Mouse (Mus musculus) limb, embryonic 12.5 days (tissue): ENCODE measurements around the gene Krt26. TPM values are rescaled to one million over a fixed set of nuclear protein-coding genes. Genes with fewer than 3 reads are reported as not detected.

ENCODE experiments used
- ATAC-seq: fragments of 200-750 bp; cut with Nextera tagmentation; 2 replicates; pipeline ENCODE4 v1.8.0; 2017; ENCODE audit warnings: low read depth, moderate TSS enrichment; ENCODE audit not compliant: insufficient number of reproducible peaks, insufficient read depth, low FRiP score, low TSS enrichment
- H3K27ac ChIP-seq: fragments of 300-500 bp; sonication (generic); 2 replicates; pipeline ENCODE4 v1.5.1; 2016; ENCODE audit warnings: mild to moderate bottlenecking, moderate library complexity
- H3K27me3 ChIP-seq: fragments of 300-500 bp; sonication (generic); 2 replicates; pipeline ENCODE4 v1.6.1; 2016; ENCODE audit warnings: mild to moderate bottlenecking, moderate library complexity
- H3K36me3 ChIP-seq: fragments of 300-500 bp; sonication (generic); 2 replicates; pipeline ENCODE4 v1.6.1; 2016; ENCODE audit warnings: mild to moderate bottlenecking, moderate library complexity
- H3K4me1 ChIP-seq: fragments of 300-500 bp; sonication (generic); replicated peaks from 2 replicates; pipeline ENCODE4 v1.6.1; 2016
- H3K4me2 ChIP-seq: fragments of 300-500 bp; sonication (generic); 2 replicates; pipeline ENCODE4 v1.6.1; 2016; ENCODE audit warnings: mild to moderate bottlenecking, moderate library complexity
- H3K4me3 ChIP-seq: fragments of 300-500 bp; sonication (generic); replicated peaks from 2 replicates; pipeline ENCODE4 v1.5.1; 2016; ENCODE audit warnings: mild to moderate bottlenecking
- H3K9ac ChIP-seq: fragments of 300-500 bp; sonication (generic); replicated peaks from 2 replicates; pipeline ENCODE4 v1.6.1; 2016; ENCODE audit warnings: mild to moderate bottlenecking, moderate library complexity
- H3K9me3 ChIP-seq: fragments of 300-500 bp; sonication (generic); 2 replicates; pipeline ENCODE4 v1.6.1; 2016; ENCODE audit warnings: mild to moderate bottlenecking, moderate library complexity
- WGBS: fragments of 180-500 bp; shearing (Covaris S2); methylation state at CpG from one replicate; pipeline ENCODE4 v1.1.7; 2016; 5-methylcytosine and 5-hydroxymethylcytosine counted together
- polyA plus RNA-seq: library from polyadenylated mRNA; unstranded; fragments of >200 nt; fragmentation: Nextera tagmentation; extraction: Ambion mirVana; gene quantifications from 2 replicates; pipeline ENCODE4 v1.2.1, GENCODE M21; 2016

Gene Krt26
- polyA plus RNA-seq, 1 experiment from 2014 or later: not detected

DNA sequence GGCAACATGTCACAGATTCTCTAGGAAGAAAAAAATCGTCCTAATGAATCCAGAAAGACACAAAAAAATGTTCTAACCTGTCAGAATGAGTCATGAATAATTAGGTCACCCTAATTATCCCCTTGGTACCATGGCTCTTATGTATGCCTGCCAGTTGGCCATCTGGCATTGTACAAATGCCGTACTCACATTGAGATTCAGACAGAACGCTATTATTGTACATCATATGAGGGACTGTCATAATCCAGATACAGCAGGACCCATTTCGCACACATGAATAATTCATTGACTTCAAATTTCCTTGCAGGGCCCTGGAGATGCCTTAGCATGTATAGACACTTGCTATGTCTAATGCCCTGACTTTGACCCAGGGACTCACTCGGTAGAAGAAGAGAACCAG is 53.8 kb downstream of the Krt26 start:
- Histone ChIP-seq H3K9me3 (no peaks in the 10 kb centered on the region), H3K4me1 (peaks cover 5% of the 10 kb centered on the region), H3K27me3 (peaks cover 3% of the 10 kb centered on the region; the same call in 1 of the 2 replicates), H3K36me3 (no peaks in the 10 kb centered on the region), H3K4me2 (no peak overlapping the region), H3K4me3 (no peak overlapping the region), H3K9ac (no peak overlapping the region), H3K27ac (no peak overlapping the region)
- no peak for ATAC-seq
- 84% methylated on average over 5 of the region's 5 CpGs for WGBS

DNA sequence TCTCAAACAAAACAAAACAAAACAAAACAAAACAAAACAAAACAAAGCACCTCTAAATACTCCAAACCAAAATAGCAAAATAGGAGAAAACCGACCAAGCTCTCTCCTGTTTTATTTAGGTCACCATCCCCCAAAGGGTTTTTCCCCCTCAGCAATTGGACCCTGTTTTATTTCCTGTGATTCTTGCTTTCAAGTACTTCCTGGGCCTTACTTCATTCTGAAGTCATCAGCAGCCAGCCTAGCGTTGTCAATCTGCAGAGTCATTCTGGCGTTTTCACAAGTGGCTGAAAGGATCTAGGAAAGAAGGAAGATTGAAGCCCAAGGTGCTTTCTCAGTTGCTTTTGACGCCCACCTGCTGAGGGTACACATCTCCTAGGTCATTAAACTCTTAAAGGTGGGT is 54.4 kb downstream of the Krt26 start:
- WGBS: 52% methylated on average over 4 of the region's 4 CpGs

DNA sequence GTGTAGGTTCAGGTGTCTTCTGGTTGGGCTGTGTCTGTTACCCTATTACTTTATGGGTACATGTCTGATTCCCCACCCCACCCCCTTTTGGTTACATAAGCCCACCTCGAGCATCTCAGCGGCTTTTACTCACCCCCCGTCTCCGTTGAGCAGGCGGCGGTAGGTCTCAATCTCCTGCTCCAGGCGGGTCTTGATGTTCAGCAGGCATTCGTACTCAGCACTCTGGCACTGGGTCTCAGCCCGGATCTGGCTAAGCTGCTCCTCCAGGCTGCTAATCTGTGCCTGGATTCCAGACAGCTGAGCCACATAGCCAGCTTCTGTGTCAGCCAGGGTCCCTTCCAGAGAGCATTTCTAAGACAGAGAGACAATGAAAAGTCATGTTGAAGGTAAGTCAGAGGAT is 56.6 kb downstream of the Krt26 start:
- no peak overlapping the region for H3K4me2 ChIP-seq
- peaks cover 13% of the 10 kb centered on the region for H3K4me1 ChIP-seq
- H3K27ac ChIP-seq: no peak overlapping the region
- no peaks in the 10 kb centered on the region for H3K9me3 ChIP-seq
- H3K9ac ChIP-seq: no peak overlapping the region
- peaks cover 3% of the 10 kb centered on the region; the same call in 1 of the 2 replicates for H3K27me3 ChIP-seq
- 72% methylated on average over 9 of the region's 9 CpGs for WGBS
- ATAC-seq: no peak
- no peak overlapping the region for H3K4me3 ChIP-seq
- H3K36me3 ChIP-seq: no peaks in the 10 kb centered on the region

More for the DNA sequence above, 54.4 kb downstream of the Krt26 start:
- Histone ChIP-seq H3K27me3 (peaks cover 3% of the 10 kb centered on the region; the same call in 1 of the 2 replicates), H3K9ac (no peak overlapping the region), H3K27ac (no peak overlapping the region), H3K4me3 (no peak overlapping the region), H3K4me1 (peaks cover 5% of the 10 kb centered on the region), H3K4me2 (no peak overlapping the region), H3K9me3 (no peaks in the 10 kb centered on the region), H3K36me3 (no peaks in the 10 kb centered on the region)
- no peak for ATAC-seq

DNA sequence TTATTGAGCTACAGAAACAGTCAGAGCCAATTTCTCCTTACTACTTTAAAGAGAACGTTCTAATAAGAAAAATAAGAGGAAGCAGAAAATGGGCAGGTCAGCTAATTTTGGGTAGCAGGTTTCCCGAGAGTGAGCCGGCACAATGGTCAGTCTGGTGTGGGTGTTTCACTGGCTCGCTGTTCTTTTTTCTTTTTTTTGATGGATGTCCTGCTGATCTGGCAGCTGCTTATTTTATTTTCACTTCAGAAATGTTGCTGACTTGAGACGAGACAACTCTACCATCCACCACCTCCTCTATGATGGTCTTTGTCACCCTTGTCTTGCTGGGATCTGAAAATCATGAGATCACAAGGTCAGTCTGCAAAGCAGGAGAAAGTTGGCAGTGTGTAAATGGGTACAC is 57.8 kb downstream of the Krt26 start:
- no peak overlapping the region for H3K9ac ChIP-seq
- H3K4me1 ChIP-seq: peaks cover 12% of the 10 kb centered on the region
- H3K4me3 ChIP-seq: no peak overlapping the region
- no peaks in the 10 kb centered on the region for H3K9me3 ChIP-seq
- WGBS: 80% methylated on average over 5 of the region's 5 CpGs
- H3K27me3 ChIP-seq: peaks cover 2% of the 10 kb centered on the region; the same call in 1 of the 2 replicates
- H3K36me3 ChIP-seq: no peaks in the 10 kb centered on the region
- ATAC-seq: no peak
- H3K4me2 ChIP-seq: no peak overlapping the region
- no peak overlapping the region for H3K27ac ChIP-seq

Other genes starting within 250 kb of the Krt26 start
- gene Tns4, start 248.7 kb downstream of the Krt26 start, polyA plus RNA-seq: 0.65 and 0.73 TPM in 2 replicates
- 0.40 and 0.49 TPM in 2 replicates for gene Ccr7, start 182.9 kb downstream of the Krt26 start, polyA plus RNA-seq
- gene Smarce1, start 106.9 kb downstream of the Krt26 start, polyA plus RNA-seq: 403 and 407 TPM in 2 replicates
- gene Krt222, start 93.9 kb downstream of the Krt26 start, polyA plus RNA-seq: 0.15 and 0.36 TPM in 2 replicates
- 0.21 and 0.41 TPM in 2 replicates for gene Krt24, start 52.7 kb downstream of the Krt26 start, polyA plus RNA-seq
- gene Krt25, start 15.0 kb downstream of the Krt26 start, polyA plus RNA-seq: not detected in 2 replicates
- gene Krt27, start 13.1 kb upstream of the Krt26 start, polyA plus RNA-seq: not detected in 2 replicates
- gene Krt28, start 36.9 kb upstream of the Krt26 start, polyA plus RNA-seq: 0.13 TPM in 1 of 2 replicates, not detected in the other
- gene Krt10, start 51.4 kb upstream of the Krt26 start, polyA plus RNA-seq: 34.3 and 35.3 TPM in 2 replicates
- not detected in 2 replicates for gene Krt12, start 84.3 kb upstream of the Krt26 start, polyA plus RNA-seq
- gene Krt20, start 100.2 kb upstream of the Krt26 start, polyA plus RNA-seq: 0.18 and 0.42 TPM in 2 replicates
- gene Krt23, start 155.2 kb upstream of the Krt26 start, polyA plus RNA-seq: 0.18 and 0.26 TPM in 2 replicates
- not detected in 2 replicates for gene Krt39, start 183.4 kb upstream of the Krt26 start, polyA plus RNA-seq
- gene Krt40, start 205.2 kb upstream of the Krt26 start, polyA plus RNA-seq: not detected in 2 replicates
- not detected in 2 replicates for gene Krtap3-3, start 212.9 kb upstream of the Krt26 start, polyA plus RNA-seq
- not detected in 2 replicates for gene Krtap3-2, start 218.9 kb upstream of the Krt26 start, polyA plus RNA-seq
- gene Gm11939, start 221.5 kb upstream of the Krt26 start, polyA plus RNA-seq: not detected in 2 replicates
- not detected in 2 replicates for gene Krtap3-1, start 228.7 kb upstream of the Krt26 start, polyA plus RNA-seq
- not detected in 2 replicates for gene Krtap1-5, start 243.1 kb upstream of the Krt26 start, polyA plus RNA-seq
- gene Krtap1-4, start 245.7 kb upstream of the Krt26 start, polyA plus RNA-seq: not detected in 2 replicates